Mouse (Mus musculus) myocyte (in vitro differentiated cells): ENCODE results near the gene Yipf3.

Experiments used
- TCF12 ChIP-seq: IDR thresholded peaks from one replicate; pipeline ENCODE4 v1.6.1; 2011; ENCODE audit warnings: mild to moderate bottlenecking, control low read depth; ENCODE audit not compliant: poor library complexity, insufficient read depth, severe bottlenecking
- TCF3 ChIP-seq: IDR thresholded peaks from one replicate; pipeline ENCODE4 v1.6.1; 2011; ENCODE audit warnings: low read depth, control low read depth; ENCODE audit not compliant: insufficient read length

- TF ChIP-seq TCF12 (no peak), TCF3 (no peak)
These were observed 10.4 kb upstream of the Yipf3 start for GRCm38 (mm10) chr17:46237480-46237879.
